Mouse (Mus musculus): ENCODE results near the gene Rps6ka4. TPM values are rescaled to one million over a fixed set of nuclear protein-coding genes. Genes with fewer than 3 reads are reported as not detected.

Gene Rps6ka4
- total RNA-seq, 1 experiment = 11.5 TPM

GRCm38 (mm10) chr19:6857391-6858005, 17.1 kb upstream of the Rps6ka4 start:
- Histone ChIP-seq H3K9me3 (ENCODE audit: control insufficient read depth, insufficient read depth, low read depth, low read length) (no peaks in the 10 kb centered on the region), H3K27ac (ENCODE audit: insufficient read depth, low read depth, low read length, poor library complexity, severe bottlenecking) (no peak overlapping the region), H3K4me1 (ENCODE audit: control insufficient read depth in 2 of 2, insufficient read depth in 2 of 2, low read length in 2 of 2, poor library complexity in 1 of 2) (peaks cover 5 to 9% of the 10 kb centered on the region in 2 experiments; a peak in 3 of 4 replicates), H3K36me3 (ENCODE audit: control insufficient read depth, insufficient read depth, low read length, poor library complexity, severe bottlenecking) (no peaks in the 10 kb centered on the region), H3K9ac (ENCODE audit: insufficient read depth, low read depth, low read length, poor library complexity, severe bottlenecking) (no peak overlapping the region), H3K4me3 (ENCODE audit: insufficient read depth in 1 of 2, low read depth in 1 of 2, low read length in 2 of 2, poor library complexity in 1 of 2, severe bottlenecking in 1 of 2) (no peak overlapping the region)
- DNase-seq (ENCODE audit: low read depth, low spot score) = no peak
- in situ Hi-C loops (cut with MboI; ENCODE audit: low sequenced_read_pairs in 2 of 2, unreplicated experiment in 2 of 2) = no loop called here
- TF ChIP-seq HCFC1 (IDR thresholded peaks at IDR 0.05; ENCODE audit: borderline replicate concordance, insufficient read depth, low read length) (no peak), ZNF384 (IDR thresholded peaks at IDR 0.05; ENCODE audit: low read depth, low read length) (no peak), ZC3H11A (IDR thresholded peaks at IDR 0.05; ENCODE audit: borderline replicate concordance, low read depth, low read length) (no peak)

GRCm38 (mm10) chr19:6857003-6857360, 16.5 kb upstream of the Rps6ka4 start:
- Histone ChIP-seq H3K27ac (ENCODE audit: insufficient read depth, low read depth, low read length, poor library complexity, severe bottlenecking) (no peak overlapping the region; the same call in 1 of the 2 replicates), H3K4me3 (ENCODE audit: insufficient read depth in 1 of 2, low read depth in 1 of 2, low read length in 2 of 2, poor library complexity in 1 of 2, severe bottlenecking in 1 of 2) (no peak overlapping the region), H3K9ac (ENCODE audit: insufficient read depth, low read depth, low read length, poor library complexity, severe bottlenecking) (no peak overlapping the region), H3K4me1 (ENCODE audit: control insufficient read depth in 2 of 2, insufficient read depth in 2 of 2, low read length in 2 of 2, poor library complexity in 1 of 2) (peaks cover 5 to 9% of the 10 kb centered on the region in 2 experiments; a peak in 3 of 4 replicates), H3K9me3 (ENCODE audit: control insufficient read depth, insufficient read depth, low read depth, low read length) (no peaks in the 10 kb centered on the region), H3K36me3 (ENCODE audit: control insufficient read depth, insufficient read depth, low read length, poor library complexity, severe bottlenecking) (no peaks in the 10 kb centered on the region)
- no peak for TF ChIP-seq MAFK (IDR thresholded peaks at IDR 0.05; ENCODE audit: insufficient read depth, low read depth, low read length)
- TF ChIP-seq ZC3H11A (IDR thresholded peaks at IDR 0.05; ENCODE audit: borderline replicate concordance, low read depth, low read length) = no peak
- no peak for TF ChIP-seq CHD2 (IDR thresholded peaks at IDR 0.05; ENCODE audit: low read depth, low read length)
- no peak for TF ChIP-seq HCFC1 (IDR thresholded peaks at IDR 0.05; ENCODE audit: borderline replicate concordance, insufficient read depth, low read length)
- no peak for TF ChIP-seq ZNF384 (IDR thresholded peaks at IDR 0.05; ENCODE audit: low read depth, low read length)
- DNase-seq (ENCODE audit: low read depth, low spot score) = no peak
- in situ Hi-C loops (cut with MboI; ENCODE audit: low sequenced_read_pairs in 2 of 2, unreplicated experiment in 2 of 2) = no loop called here

- Histone ChIP-seq H3K36me3 (ENCODE audit: control insufficient read depth, insufficient read depth, low read length, poor library complexity, severe bottlenecking) (no peaks in the 10 kb centered on the region), H3K9ac (ENCODE audit: insufficient read depth, low read depth, low read length, poor library complexity, severe bottlenecking) (no peak overlapping the region), H3K9me3 (ENCODE audit: control insufficient read depth, insufficient read depth, low read depth, low read length) (no peaks in the 10 kb centered on the region), H3K4me1 (ENCODE audit: control insufficient read depth in 2 of 2, insufficient read depth in 2 of 2, low read length in 2 of 2, poor library complexity in 1 of 2) (peaks cover 5 to 9% of the 10 kb centered on the region in 2 experiments; a peak in 3 of 4 replicates), H3K4me3 (ENCODE audit: insufficient read depth in 1 of 2, low read depth in 1 of 2, low read length in 2 of 2, poor library complexity in 1 of 2, severe bottlenecking in 1 of 2) (0 out of 4 replicates have a peak overlapping the region, but pooled peaks of 1 of the 2 experiments have one; percentile 1), H3K27ac (ENCODE audit: insufficient read depth, low read depth, low read length, poor library complexity, severe bottlenecking) (no peak overlapping the region; the same call in 1 of the 2 replicates)
- DNase-seq (ENCODE audit: low read depth, low spot score) = no peak
- in situ Hi-C loops (cut with MboI; ENCODE audit: low sequenced_read_pairs in 2 of 2, unreplicated experiment in 2 of 2) = no loop called here
- no peak for TF ChIP-seq HCFC1 (IDR thresholded peaks at IDR 0.05; ENCODE audit: borderline replicate concordance, insufficient read depth, low read length)
Measured at GRCm38 (mm10) chr19:6856281-6857002, 16.0 kb upstream of the Rps6ka4 start.

GRCm38 (mm10) chr19:6855225-6856031, 15.0 kb upstream of the Rps6ka4 start:
- Histone ChIP-seq H3K4me1 (ENCODE audit: control insufficient read depth in 2 of 2, insufficient read depth in 2 of 2, low read length in 2 of 2, poor library complexity in 1 of 2) (peaks cover 5 to 9% of the 10 kb centered on the region in 2 experiments; a peak in 3 of 4 replicates), H3K27ac (ENCODE audit: insufficient read depth, low read depth, low read length, poor library complexity, severe bottlenecking) (no peak overlapping the region), H3K9ac (ENCODE audit: insufficient read depth, low read depth, low read length, poor library complexity, severe bottlenecking) (peak overlapping the region; percentile 58), H3K36me3 (ENCODE audit: control insufficient read depth, insufficient read depth, low read length, poor library complexity, severe bottlenecking) (no peaks in the 10 kb centered on the region), H3K4me3 (ENCODE audit: insufficient read depth in 1 of 2, low read depth in 1 of 2, low read length in 2 of 2, poor library complexity in 1 of 2, severe bottlenecking in 1 of 2) (peak overlapping the region; percentile 35 to 58), H3K9me3 (ENCODE audit: control insufficient read depth, insufficient read depth, low read depth, low read length) (no peaks in the 10 kb centered on the region)
- 0 out of 2 replicates have a peak, but pooled peaks have one; percentile 45 for TF ChIP-seq HCFC1 (IDR thresholded peaks at IDR 0.05; ENCODE audit: borderline replicate concordance, insufficient read depth, low read length)
- peak; percentile 97 for TF ChIP-seq CHD2 (IDR thresholded peaks at IDR 0.05; ENCODE audit: low read depth, low read length)
- no peak for TF ChIP-seq ZC3H11A (IDR thresholded peaks at IDR 0.05; ENCODE audit: borderline replicate concordance, low read depth, low read length)
- DNase-seq (ENCODE audit: low read depth, low spot score) = peak; percentile 90
- in situ Hi-C loops (cut with MboI; ENCODE audit: low sequenced_read_pairs in 2 of 2, unreplicated experiment in 2 of 2) = no loop called here
